Mouse (Mus musculus): ENCODE measurements around the gene Cd22. TPM values are rescaled to one million over a fixed set of nuclear protein-coding genes. Genes with fewer than 3 reads are reported as not detected.
"Not testable (repeated sequence)": the region's sequence is repeated elsewhere in the genome, so short reads cannot be mapped to it uniquely, and the experiment has no call there.

The Cd22 gene
- 0.49 and 0.58 TPM in 2 replicates for polyA plus RNA-seq (2012; rRNA removed)

DNA sequence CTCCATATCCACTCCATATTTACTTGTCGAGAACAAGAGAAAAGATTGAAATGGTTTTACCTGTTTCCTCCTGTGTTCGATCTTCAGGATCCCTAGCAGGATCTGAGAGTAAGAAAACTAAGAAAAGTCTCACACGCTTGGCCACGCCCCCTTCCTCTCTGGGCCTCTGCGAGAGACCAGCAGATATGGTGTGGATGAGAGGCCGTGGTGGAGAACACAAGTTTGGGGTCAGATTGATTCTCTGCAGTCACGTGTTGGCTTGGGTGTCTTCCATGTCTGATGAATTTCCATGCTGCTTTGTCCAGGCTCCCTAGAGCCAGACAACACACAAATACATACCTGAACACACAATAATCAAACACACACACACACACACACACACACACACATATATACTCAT lies at the start of gene Cd22:
Gene Cd22 (minus strand): TSS at position 167 of the 400 bp plus-strand sequence.
- DNase-seq (ENCODE audit: low spot score) = no peak

DNA sequence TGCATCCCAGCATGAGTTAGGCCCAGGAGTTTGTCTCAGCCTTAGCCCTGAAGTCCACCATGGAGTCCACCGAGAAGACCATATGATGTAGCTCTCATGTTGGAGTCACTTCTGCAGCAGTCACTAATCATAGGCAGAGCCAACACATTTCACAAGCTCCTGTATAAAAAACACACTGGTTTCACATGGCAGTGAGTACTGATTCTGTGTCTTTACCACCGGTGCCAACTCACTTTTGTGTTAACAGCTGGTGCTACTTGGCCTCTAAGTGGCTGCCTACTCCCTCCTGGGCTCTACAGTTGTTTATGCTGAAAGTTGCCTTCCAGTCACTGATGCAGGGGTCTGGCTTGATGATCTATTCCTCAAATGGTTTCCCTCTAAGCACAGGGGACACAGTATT lies 44.4 kb upstream of the Cd22 start, which contains the start of gene Hamp2:
Gene Hamp2 (minus strand): TSS at position 101 of the 400 bp plus-strand sequence.
- not testable (repeated sequence) for DNase-seq (ENCODE audit: low spot score)

DNA sequence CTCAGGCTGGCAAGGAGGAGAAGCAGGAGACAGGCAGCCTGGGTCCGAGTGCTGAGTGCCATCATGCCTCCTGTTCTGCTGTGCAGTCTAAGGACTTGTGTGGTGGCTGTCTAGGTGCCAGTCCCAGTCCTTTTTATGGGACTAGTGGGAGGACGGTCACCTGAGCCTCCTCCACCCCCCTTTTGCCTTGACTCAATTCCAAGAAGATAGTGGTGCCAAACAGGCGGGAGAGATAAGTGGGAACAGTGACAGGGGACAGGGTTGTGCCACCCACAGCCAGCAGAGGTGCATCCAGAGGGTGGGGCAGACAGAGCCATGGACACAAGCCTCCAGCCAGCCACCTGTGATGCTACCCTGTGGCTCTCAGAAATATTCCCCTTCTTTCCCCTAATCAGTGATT lies 43.9 kb upstream of the Cd22 start:
- DNase-seq (ENCODE audit: low spot score) = no peak

DNA sequence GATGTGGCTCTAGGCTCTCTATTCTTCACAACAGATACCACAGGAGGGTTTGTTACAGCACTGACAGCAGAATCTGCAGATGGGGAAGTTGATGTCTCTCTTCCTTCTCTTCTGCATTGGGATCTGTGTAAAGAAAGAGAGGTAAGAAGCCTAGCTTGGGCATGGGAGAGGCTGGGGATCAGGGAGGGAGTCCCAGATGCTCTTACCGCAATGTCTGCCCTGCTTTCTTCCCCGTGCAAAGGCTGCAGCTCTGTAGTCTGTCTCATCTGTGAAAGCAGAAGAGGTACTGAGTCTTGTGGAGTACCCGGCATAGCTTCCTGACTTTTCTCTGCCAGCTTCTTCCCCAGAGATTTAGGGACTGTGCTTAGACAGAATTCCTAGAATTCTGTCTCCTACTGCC lies 42.3 kb upstream of the Cd22 start:
- DNase-seq (ENCODE audit: low spot score) = not testable (repeated sequence)

DNA sequence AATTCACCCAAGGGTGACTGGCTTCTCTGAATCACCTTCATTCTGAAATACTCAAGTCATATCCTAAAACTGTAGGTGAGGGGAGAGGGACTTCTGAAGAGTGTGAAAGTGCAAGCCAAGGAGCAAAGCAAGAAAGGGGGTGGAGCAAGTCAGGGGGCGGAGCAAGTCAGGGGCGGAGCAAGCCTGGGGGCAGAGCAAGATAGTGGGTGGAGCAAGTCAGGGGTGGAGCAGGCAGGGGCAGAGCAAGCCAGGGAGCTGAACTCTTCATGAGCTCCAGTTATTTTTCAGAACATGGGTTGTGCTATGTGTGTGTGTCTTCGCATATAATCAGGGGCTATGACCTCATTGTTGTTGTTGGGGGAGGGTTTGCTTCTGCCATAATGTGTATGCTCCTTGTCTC lies 40.1 kb upstream of the Cd22 start:
- DNase-seq (ENCODE audit: low spot score) = no peak

DNA sequence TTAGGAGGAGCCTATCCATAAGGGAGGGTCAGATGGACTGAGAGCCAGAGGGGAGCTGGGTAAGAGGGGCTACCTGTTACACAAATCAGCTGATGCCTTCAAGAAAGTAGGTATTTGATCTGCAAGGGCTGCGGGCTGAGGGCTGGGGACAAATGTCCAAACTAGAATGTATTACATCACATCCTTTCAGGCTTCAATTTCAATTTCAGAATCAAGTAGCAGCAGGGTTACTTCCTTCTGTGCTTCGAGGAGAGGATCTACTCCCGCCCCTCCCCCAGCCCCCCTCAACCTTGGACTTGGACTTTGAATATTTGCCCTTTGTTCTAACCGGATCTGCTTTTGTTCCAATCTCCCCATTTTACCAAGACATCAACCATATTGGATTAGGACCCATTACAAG lies 37.1 kb upstream of the Cd22 start:
- DNase-seq (ENCODE audit: low spot score) = no peak

DNA sequence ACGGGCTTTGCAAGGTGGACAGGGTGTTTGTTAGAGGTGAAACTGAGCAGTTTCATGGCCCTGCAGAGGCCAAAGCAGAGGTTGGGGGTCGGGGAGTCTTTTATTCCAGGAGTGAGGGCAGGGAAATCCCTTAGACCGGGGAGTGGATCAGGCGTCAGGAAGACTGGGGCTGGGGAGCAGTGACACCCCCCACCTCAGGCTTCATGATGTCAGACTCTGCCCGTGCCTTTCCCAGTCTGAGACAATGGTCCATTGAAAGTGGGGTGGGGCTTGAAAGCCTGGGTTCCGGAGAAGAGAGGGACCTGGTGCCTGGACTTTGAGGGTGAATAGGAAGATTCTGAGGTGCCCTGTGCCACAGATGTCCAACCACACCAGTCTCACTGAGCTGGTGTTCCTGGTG lies 36.6 kb upstream of the Cd22 start:
- no peak for DNase-seq (ENCODE audit: low spot score)

DNA sequence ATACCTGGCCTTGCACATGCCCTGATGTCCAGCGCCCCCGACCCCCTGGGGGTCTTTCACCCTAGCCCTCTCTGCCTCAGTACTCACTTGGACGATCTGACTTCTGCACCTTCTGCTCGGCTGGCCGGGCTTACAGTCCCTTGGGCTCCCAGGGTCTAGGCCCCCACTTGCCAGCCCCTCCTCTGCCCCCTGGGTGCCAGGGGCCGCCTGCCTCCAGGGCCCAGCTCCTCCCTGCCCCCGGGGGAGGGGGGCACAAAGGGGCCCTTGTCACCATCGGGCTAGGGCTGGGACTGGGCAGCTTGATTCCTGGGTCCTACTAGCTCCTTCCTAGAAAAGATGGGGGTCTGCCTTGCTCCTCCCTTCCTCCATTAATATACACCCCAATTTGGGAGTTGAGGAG lies 34.6 kb upstream of the Cd22 start, which contains the start of gene Mag:
Gene Mag (minus strand): TSS at position 142 of the 400 bp plus-strand sequence.
- DNase-seq (ENCODE audit: low spot score) = no peak

DNA sequence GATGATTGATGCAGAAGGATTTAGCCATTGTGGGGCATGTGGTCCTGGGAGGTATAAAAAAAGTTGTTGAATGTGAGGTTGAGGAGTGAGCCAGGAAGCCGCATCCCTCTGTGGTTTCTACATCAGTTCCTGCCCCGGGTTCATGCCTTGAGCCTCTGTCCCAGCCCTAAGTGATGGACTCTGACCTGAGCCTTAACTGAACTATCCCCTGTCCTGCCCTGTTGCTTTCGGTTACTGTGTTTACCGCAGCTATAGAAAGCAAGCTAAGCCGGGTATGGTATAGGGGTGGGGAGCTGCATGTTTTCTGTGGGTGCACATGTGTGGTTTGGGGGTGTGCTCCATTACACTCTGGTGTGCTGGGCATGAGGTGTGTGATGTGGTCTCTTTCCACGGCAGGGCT lies 29.6 kb upstream of the Cd22 start:
- no peak for DNase-seq (ENCODE audit: low spot score)

DNA sequence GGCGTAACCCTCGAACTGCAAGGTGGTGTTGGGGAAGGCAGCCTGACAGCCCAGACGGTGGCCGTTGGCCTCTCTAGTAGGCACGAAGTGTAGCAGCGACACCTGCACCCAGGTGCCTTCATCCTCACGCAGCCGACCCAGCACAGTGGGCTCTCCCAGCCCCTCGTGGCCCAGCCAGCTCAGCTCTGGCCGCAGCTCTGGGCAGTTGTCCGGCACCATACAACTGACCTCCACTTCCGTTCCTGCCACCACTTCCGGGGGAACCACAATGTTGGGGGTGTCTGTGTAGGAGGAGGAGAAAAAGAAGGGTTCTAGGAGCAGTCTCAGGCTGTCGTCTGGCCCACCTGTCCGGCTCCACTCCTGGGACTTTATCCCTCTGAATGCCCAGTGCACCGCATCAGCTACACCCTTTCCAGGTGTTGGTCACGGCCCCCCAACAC lies 28.9 kb upstream of the Cd22 start:
- DNase-seq (ENCODE audit: low spot score) = no peak

DNA sequence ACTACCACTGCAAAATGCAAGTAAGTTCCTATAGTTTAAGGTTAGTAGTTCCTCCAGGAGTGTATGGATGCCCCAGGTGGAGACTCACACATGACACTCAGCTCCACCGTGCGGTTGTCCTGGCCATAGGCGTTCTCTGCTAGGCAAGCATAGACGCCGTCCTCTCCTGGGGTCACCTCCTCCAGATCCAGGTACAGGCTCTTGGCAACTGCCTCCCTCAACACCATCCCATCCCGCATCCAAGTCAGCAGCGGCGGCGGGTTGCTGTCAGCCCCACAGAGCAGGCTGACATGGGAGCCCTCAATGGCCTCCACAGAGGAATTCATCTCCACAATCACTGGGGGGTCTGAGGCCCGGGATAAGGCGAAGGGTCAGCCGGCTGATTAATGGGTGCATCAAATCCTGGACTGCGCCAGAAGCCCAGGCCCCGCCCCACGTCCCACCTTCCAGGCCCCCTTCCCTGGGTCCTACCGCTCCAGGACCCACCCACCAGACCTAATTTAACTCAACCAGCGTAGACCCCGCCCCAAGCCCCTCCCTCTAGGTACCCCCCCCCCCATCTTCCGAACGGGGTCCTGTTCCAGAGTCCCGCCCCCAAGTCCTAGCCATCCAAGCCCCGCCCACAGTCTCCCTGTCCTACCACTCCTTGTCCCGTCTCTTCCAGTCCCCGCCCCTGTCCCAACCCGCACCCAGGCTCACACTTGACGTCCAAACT lies 28.3 kb upstream of the Cd22 start:
- no peak for DNase-seq (ENCODE audit: low spot score)

DNA sequence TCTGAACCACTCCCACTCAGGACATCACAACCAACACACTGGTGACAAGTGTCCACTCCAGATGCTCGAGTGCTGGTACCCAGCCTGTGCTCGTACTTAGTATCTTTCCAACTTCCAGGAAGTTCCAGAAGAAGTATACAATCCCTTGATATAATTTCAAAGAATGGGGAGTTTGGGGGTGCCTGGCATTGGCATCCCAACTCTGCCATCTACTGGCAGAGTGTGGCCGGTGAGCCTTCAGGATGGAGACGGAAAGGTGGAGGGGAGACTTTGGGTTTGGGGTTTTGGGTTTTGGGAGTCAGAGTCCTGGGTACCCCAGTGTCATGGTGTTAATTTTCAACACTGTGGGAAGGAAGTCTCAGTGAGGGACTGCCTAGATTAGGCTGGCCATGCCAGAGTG lies 23.9 kb upstream of the Cd22 start:
- no peak for DNase-seq (ENCODE audit: low spot score)

DNA sequence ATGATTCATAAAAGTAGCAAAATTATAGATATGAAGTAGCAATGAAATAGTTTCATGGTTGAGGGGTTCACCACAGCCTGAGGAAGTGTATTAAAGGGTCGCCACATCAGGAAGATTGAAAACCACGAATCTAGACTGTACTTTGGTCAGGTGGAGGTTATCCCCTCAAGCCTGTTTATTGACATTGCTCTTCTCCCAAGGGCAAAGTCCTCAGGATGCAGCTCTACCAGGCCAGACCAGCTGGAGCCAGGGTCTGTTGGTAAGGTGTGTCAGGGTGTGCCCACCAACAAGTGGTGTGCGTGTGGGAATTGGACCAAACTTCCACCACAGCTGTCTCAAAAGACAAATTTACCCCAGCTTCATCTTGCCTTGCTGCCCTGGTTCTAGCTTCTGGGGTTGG lies 15.1 kb upstream of the Cd22 start:
- DNase-seq (ENCODE audit: low spot score) = no peak

DNA sequence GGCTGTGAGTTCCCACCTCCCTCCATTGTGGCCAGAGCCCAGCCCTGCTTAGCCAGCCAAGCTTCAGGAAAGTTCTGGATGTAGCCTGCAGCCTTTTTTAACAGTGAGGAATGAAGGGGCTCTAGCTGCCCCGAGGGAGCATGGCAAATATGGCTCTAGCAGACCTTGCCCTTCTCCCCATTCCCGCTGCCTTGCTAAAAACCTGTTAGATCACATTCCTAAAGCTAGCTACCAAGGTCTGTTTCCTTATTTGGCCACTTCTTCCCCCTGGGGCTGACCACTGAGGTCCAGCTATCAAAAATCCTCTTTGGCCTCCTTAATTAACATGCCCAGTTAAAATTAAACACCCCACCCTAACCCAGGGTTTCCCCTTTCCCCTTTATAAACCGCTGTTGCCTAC lies 12.4 kb upstream of the Cd22 start:
- DNase-seq (ENCODE audit: low spot score) = no peak

DNA sequence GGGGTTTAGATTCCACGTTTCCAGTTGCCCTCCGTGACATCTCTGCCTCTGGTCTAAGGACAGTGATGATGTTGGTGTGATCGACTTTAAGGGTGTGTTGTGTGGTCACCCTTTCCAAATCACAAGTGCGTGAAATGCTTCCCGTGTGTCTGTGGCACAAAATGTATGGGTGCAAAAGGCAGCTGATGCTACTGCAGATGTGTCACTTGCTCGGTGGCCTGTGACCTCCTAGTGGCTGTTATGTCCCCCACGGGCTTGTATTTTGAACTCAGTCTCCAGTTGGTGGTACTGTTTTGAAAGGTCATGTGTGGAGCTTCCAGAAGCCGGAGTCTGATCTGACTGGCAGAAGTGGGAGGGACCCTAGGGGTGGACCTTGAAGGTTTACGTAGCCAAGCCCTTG lies 11.6 kb upstream of the Cd22 start:
- DNase-seq (ENCODE audit: low spot score) = no peak

DNA sequence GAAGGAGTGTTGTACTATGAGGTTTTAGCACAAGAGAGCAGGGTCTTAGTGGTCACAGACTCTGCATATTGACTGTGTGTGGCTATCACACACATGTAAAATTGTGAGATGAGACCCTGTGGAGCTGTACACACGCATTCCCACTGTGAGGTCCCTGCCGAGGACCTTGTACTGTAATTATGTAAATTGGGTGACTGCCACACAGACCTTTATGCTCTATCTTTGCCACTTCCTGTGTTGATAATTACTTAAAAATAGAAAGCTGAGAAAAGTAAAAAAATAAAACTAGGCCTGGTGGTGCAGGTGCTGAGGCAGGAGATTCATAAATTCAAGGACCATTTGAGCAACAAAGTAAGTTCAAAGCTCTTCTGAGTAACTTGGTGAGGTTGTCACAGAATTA lies 10.5 kb upstream of the Cd22 start:
- no peak for DNase-seq (ENCODE audit: low spot score)

DNA sequence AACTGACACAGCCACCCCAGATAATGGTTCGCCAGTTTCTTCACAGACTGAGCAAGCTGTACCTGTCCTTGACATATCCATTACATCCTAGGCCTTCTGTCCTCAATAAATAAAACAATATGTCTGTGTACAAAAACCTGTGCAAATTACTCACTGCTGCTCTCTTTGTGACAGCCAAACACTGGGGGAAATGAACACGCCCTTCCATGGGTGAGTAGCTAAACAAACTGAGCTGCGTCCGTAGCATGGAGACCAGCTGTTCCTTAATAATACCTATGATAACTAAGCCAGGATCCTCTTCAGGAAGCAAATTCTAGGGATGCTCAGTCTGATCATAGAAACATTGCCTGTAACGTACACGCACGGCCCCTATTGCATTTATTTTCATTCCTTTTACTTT lies 8.6 kb upstream of the Cd22 start:
- DNase-seq (ENCODE audit: low spot score) = no peak

DNA sequence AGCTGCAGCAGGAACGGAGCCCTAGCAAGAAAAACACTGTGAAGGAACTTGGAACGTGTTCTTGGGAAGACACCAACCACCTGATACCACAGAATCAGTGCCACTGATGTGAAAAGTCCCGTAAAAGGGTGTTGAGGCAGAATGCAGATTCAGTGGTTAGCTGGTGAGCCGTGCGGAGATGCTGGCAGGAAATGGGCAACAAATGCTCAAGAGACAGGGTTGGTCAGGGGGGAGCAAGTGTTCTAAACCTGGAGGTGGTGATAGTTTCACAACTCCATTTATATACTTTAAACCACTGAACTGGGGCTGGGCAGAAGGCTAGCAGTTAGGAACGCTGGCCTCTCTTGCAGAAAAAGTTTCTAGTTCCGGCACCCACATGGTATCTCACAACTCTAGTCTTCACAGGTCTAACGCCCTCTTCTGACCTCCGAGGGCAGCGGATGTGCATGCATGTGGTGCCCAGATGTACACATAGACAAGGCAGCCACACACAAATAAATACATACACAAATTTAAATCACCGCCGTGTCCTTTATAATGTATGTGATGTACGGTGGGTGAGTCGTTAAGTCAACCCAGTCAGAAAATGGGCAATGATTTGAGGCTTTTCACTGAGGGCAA lies 7.5 kb upstream of the Cd22 start:
- no peak for DNase-seq (ENCODE audit: low spot score)

DNA sequence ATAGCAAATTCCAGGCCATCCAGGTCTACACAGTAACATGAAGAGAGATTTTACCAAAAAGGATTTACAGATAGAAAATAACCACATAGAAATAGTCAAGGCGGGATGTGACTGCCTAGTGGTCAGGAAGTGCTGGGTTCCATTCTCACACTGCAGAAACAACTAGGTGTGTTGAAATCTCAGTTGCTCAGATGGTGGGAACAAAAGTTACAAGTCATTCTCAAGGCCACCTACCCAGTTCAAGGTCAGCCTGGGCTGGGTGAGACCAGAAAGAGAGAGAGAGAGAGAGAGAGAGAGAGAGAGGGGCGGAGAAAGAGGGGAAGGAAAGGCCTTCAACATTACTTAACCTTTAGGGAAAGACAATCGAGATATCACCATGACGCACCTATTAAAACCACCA lies 6.7 kb upstream of the Cd22 start:
- DNase-seq (ENCODE audit: low spot score) = no peak

DNA sequence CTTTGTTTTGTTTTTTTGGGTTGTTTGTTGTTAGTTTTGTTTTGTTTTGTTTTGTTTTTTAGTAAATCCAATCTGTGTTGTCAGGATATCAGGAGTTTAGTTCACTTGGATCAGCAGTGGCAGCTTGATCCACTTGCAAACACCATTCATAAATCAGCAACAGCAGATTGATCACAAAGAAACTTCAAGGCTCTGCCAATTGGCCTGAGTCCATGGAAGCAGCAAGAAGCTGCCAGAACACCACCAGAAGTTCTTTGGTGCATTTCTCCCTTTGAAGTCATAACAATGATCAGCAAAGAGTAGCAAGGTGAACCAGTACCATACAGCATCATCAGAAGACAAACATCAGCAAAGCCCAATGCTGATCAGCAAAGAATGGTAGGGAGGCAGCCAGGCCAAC lies 3.9 kb upstream of the Cd22 start:
- no peak for DNase-seq (ENCODE audit: low spot score)

DNA sequence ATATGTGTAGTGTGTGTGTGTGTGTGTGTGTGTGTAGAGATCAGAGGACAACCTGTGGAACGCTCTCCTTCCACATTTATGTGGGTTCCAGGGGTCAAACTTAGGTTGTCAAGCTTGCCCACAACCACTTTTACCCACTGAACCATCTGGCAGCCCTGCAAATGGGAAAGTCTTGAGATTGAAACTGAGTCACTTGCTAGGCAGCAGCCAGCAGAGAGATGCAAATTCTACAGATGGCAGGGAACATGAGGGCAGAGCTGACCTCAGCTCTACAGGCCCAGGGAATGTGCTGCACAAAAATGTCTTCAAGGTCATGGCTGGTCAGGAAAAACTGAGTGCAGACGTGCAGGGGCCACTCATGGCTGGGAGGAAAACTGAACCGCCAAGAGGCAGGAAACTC lies 1.2 kb upstream of the Cd22 start:
- DNase-seq (ENCODE audit: low spot score) = no peak

DNA sequence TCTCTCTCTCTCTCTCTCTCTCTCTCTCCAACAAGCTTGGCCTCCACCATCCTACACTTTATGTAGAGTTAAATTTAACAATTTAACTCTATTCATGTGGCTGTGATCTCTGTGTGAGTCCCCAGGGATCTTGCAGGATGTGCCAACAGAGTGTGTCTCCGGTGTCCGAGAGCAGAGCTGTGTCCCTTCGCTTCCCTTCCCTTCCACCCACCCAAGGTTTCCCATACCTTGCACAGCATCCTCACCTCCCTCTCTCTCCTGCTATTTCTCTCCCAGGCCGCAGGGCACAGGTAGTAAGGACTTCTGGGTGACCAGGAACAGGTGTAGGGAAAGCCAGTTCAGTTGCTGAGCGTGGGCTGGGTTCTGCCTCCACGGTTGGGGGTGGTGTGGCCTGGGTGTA lies 1.2 kb downstream of the Cd22 start:
- no peak for DNase-seq (ENCODE audit: low spot score)

DNA sequence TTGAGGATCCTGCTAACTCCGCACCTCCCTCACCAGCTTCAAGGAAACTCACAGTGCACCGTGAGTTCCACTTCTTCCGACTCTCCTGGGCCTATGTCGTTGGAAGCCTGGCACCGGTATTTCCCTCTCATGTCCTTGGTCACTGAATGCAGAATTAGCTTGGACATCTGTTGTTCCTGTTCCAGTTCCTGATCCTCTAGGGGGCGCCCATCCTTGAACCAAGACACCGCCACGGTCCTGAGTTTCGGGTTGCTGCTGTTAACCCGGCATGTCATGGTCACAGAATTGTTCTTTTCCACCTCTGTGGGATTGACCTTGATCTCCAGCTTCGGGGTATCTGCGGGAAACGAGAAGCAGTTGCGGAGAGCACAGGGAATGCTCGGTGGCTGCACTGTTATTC lies 7.1 kb downstream of the Cd22 start:
- peak; percentile 46 for DNase-seq (ENCODE audit: low spot score)

DNA sequence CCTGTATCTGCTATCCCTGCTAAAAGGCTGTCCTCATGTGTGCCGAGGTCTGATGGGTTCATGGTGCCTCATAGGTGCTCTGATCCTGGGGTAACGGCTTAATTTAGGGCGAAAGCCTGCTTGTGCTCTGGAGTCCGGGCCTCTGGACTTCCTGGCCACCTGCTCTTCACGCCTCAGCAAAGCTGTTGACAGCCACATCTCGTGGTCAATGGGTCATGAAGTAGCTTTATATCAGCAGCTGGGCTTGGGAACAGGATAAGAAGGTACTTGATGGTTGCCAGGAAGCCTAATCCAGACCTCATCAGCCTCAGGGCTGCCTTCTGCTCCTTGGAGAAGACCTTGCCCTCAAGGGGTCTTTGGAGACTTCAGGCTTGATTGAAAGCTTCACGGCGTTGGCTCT lies 16.8 kb downstream of the Cd22 start:
- no peak for DNase-seq (ENCODE audit: low spot score)

Measured in urinary bladder, adult 2 months (tissue).